Mouse (Mus musculus): Measurements from ENCODE around the gene Jchain.

Jchain gene

GRCm38 (mm10) chr5:88519232-88519631 is 8.5 kb downstream of the Jchain start:
- peak; percentile 8 for DNase-seq (ENCODE audit: low spot score)

- no peak for DNase-seq (ENCODE audit: low spot score)
Observed at GRCm38 (mm10) chr5:88508990-88509389, 18.7 kb downstream of the Jchain start.

- no peak for DNase-seq (ENCODE audit: low spot score)
Observed at GRCm38 (mm10) chr5:88508555-88508954, 19.1 kb downstream of the Jchain start.

GRCm38 (mm10) chr5:88499781-88500180 is 27.9 kb downstream of the Jchain start:
- DNase-seq (ENCODE audit: low spot score): no peak

GRCm38 (mm10) chr5:88491111-88491510 is 36.6 kb downstream of the Jchain start:
- DNase-seq (ENCODE audit: low spot score): no peak

- no peak for DNase-seq (ENCODE audit: low spot score)
Observed at GRCm38 (mm10) chr5:88489004-88489403, 38.7 kb downstream of the Jchain start.

GRCm38 (mm10) chr5:88487675-88488074 is 40.0 kb downstream of the Jchain start, which contains the start of gene Enam:
Enam (plus strand) TSS chr5:88487975.
- no peak for DNase-seq (ENCODE audit: low spot score)

All from yolk sac, embryonic 10.5 days (tissue).